Mouse (Mus musculus) common myeloid progenitor, adult 5-6 weeks (primary cell): ENCODE measurements around the gene Slc6a1. TPM values are rescaled to one million over a fixed set of nuclear protein-coding genes. Genes with fewer than 3 reads are reported as not detected.

ENCODE experiments used
- ATAC-seq: replicated peaks from 2 replicates; pipeline ENCODE4 v1.8.0; 2016; ENCODE audit warnings: low read depth, mild to moderate bottlenecking, moderate TSS enrichment, inconsistent platforms; ENCODE audit not compliant: poor library complexity, severe bottlenecking
- total RNA-seq: library from RNA; stranded (forward); fragments of 200-1000, 187-1606 nt; gene quantifications from 2 replicates; pipeline ENCODE4 v1.2.3, GENCODE M21; 2017

Slc6a1 gene
- total RNA-seq, 1 experiment from 2014 or later: not detected

GRCm38 (mm10) chr6:114345156-114345555 lies 62.7 kb downstream of the Slc6a1 start:
- ATAC-seq: peak; percentile 83

GRCm38 (mm10) chr6:114347831-114348754 lies 65.7 kb downstream of the Slc6a1 start:
- ATAC-seq: no peak

GRCm38 (mm10) chr6:114354635-114355034 lies 72.2 kb downstream of the Slc6a1 start:
- no peak for ATAC-seq

- no peak for ATAC-seq
Measured at GRCm38 (mm10) chr6:114358171-114358570, 75.7 kb downstream of the Slc6a1 start.

GRCm38 (mm10) chr6:114362355-114362754 lies 79.9 kb downstream of the Slc6a1 start:
- peak; percentile 76 for ATAC-seq

GRCm38 (mm10) chr6:114363740-114364139 lies 81.3 kb downstream of the Slc6a1 start:
- no peak for ATAC-seq

- ATAC-seq: peak; percentile 61
Measured at GRCm38 (mm10) chr6:114364734-114365133, 82.3 kb downstream of the Slc6a1 start.

- ATAC-seq: no peak
Measured at GRCm38 (mm10) chr6:114366191-114366590, 83.8 kb downstream of the Slc6a1 start.

Other genes starting within 250 kb of the Slc6a1 start
- not detected in 2 replicates for gene Atp2b2, start 240.0 kb upstream of the Slc6a1 start, total RNA-seq
- gene Slc6a11, start 151.4 kb upstream of the Slc6a1 start, total RNA-seq: not detected in 2 replicates
- 0.09 TPM in 1 of 2 replicates, not detected in the other for gene Hrh1, start 115.3 kb downstream of the Slc6a1 start, total RNA-seq